Mouse (Mus musculus): ENCODE data around the gene Ube2k.

The Ube2k gene

GRCm38 (mm10) chr5:65538121-65538520, 1.1 kb downstream of the Ube2k start:
- DNase-seq (ENCODE audit: low spot score in 2 of 2), result no peak

- no peak for DNase-seq (ENCODE audit: low spot score in 2 of 2)
These were observed 1.8 kb downstream of the Ube2k start for GRCm38 (mm10) chr5:65538829-65539228.

- DNase-seq (ENCODE audit: low spot score in 2 of 2), result no peak
These were observed 2.8 kb downstream of the Ube2k start for GRCm38 (mm10) chr5:65539786-65540185.

- no peak for DNase-seq (ENCODE audit: low spot score in 2 of 2)
These were observed 4.9 kb downstream of the Ube2k start for GRCm38 (mm10) chr5:65541889-65542288.

- DNase-seq (ENCODE audit: low spot score in 2 of 2), result no peak
These were observed 6.5 kb downstream of the Ube2k start for GRCm38 (mm10) chr5:65543491-65543890.

GRCm38 (mm10) chr5:65544616-65545015, 7.6 kb downstream of the Ube2k start:
- DNase-seq (ENCODE audit: low spot score in 2 of 2), result no peak

GRCm38 (mm10) chr5:65549677-65550076, 12.6 kb downstream of the Ube2k start:
- DNase-seq (ENCODE audit: low spot score in 2 of 2), result no peak

- DNase-seq (ENCODE audit: low spot score in 2 of 2), result no peak
These were observed 20.1 kb downstream of the Ube2k start for GRCm38 (mm10) chr5:65557109-65557508.

- no peak for DNase-seq (ENCODE audit: low spot score in 2 of 2)
These were observed 24.3 kb downstream of the Ube2k start for GRCm38 (mm10) chr5:65561125-65561893.

- no peak for DNase-seq (ENCODE audit: low spot score in 2 of 2)
These were observed 28.5 kb downstream of the Ube2k start for GRCm38 (mm10) chr5:65565486-65565885.

GRCm38 (mm10) chr5:65574876-65575275, 37.8 kb downstream of the Ube2k start:
- no peak for DNase-seq (ENCODE audit: low spot score in 2 of 2)

GRCm38 (mm10) chr5:65575896-65576295, 38.9 kb downstream of the Ube2k start:
- DNase-seq (ENCODE audit: low spot score in 2 of 2), result no peak

GRCm38 (mm10) chr5:65578545-65578944, 41.5 kb downstream of the Ube2k start:
- no peak for DNase-seq (ENCODE audit: low spot score in 2 of 2)

- no peak for DNase-seq (ENCODE audit: low spot score in 2 of 2)
These were observed 49.3 kb downstream of the Ube2k start for GRCm38 (mm10) chr5:65586291-65586690.

GRCm38 (mm10) chr5:65590199-65590598, 53.2 kb downstream of the Ube2k start:
- DNase-seq (ENCODE audit: low spot score in 2 of 2), result no peak

- DNase-seq (ENCODE audit: low spot score in 2 of 2), result no peak
These were observed 55.4 kb downstream of the Ube2k start for GRCm38 (mm10) chr5:65592421-65592820.

GRCm38 (mm10) chr5:65599681-65600080, 62.6 kb downstream of the Ube2k start:
- no peak for DNase-seq (ENCODE audit: low spot score in 2 of 2)

GRCm38 (mm10) chr5:65606820-65607219, 69.8 kb downstream of the Ube2k start:
- DNase-seq (ENCODE audit: low spot score in 2 of 2), result no peak

- DNase-seq (ENCODE audit: low spot score in 2 of 2), result no peak
These were observed 72.7 kb downstream of the Ube2k start for GRCm38 (mm10) chr5:65609769-65610168.

- no peak for DNase-seq (ENCODE audit: low spot score in 2 of 2)
These were observed 73.5 kb downstream of the Ube2k start for GRCm38 (mm10) chr5:65610541-65610940.

- DNase-seq (ENCODE audit: low spot score in 2 of 2), result no peak
These were observed 76.3 kb downstream of the Ube2k start for GRCm38 (mm10) chr5:65613152-65613924.

GRCm38 (mm10) chr5:65624340-65624739, 87.3 kb downstream of the Ube2k start:
- DNase-seq (ENCODE audit: low spot score in 2 of 2), result no peak

GRCm38 (mm10) chr5:65638896-65639295, 101.9 kb downstream of the Ube2k start:
- DNase-seq (ENCODE audit: low spot score in 2 of 2), result no peak
